Mouse (Mus musculus): ENCODE measurements around the gene Nfkb1. TPM values are rescaled to one million over a fixed set of nuclear protein-coding genes. Genes with fewer than 3 reads are reported as not detected.

Nfkb1 gene
- polyA plus RNA-seq, 1 experiment, result 15.7 TPM

GRCm38 (mm10) chr3:135635646-135636434 lies 55.5 kb downstream of the Nfkb1 start:
- Histone ChIP-seq H3K27ac (replicated peaks; ENCODE audit: low read depth, low read length) (no peak overlapping the region), H3K4me1 (ENCODE audit: control insufficient read depth, insufficient read depth, insufficient read length, low read length) (no peaks in the 10 kb centered on the region; the same call in 1 of the 2 replicates), H3K4me3 (ENCODE audit: insufficient read depth, low read depth, low read length) (no peak overlapping the region)

- Histone ChIP-seq H3K4me3 (ENCODE audit: insufficient read depth, low read depth, low read length) (no peak overlapping the region), H3K4me1 (ENCODE audit: control insufficient read depth, insufficient read depth, insufficient read length, low read length) (no peaks in the 10 kb centered on the region), H3K27ac (replicated peaks; ENCODE audit: low read depth, low read length) (no peak overlapping the region)
These were observed 56.3 kb downstream of the Nfkb1 start for GRCm38 (mm10) chr3:135635030-135635429.

GRCm38 (mm10) chr3:135634275-135634674 lies 57.1 kb downstream of the Nfkb1 start:
- no peak overlapping the region for H3K4me3 ChIP-seq (ENCODE audit: insufficient read depth, low read depth, low read length)
- H3K4me1 ChIP-seq (ENCODE audit: control insufficient read depth, insufficient read depth, insufficient read length, low read length), result no peaks in the 10 kb centered on the region
- no peak overlapping the region for H3K27ac ChIP-seq (replicated peaks; ENCODE audit: low read depth, low read length)

GRCm38 (mm10) chr3:135631856-135632255 lies 59.5 kb downstream of the Nfkb1 start:
- 0 out of 2 replicates have a peak, but pooled peaks cover 2% of the 10 kb centered on the region for H3K4me1 ChIP-seq (ENCODE audit: control insufficient read depth, insufficient read depth, insufficient read length, low read length)
- no peak overlapping the region for H3K27ac ChIP-seq (replicated peaks; ENCODE audit: low read depth, low read length)
- no peak overlapping the region for H3K4me3 ChIP-seq (ENCODE audit: insufficient read depth, low read depth, low read length)

- 0 out of 2 replicates have a peak, but pooled peaks cover 2% of the 10 kb centered on the region for H3K4me1 ChIP-seq (ENCODE audit: control insufficient read depth, insufficient read depth, insufficient read length, low read length)
- no peak overlapping the region for H3K4me3 ChIP-seq (ENCODE audit: insufficient read depth, low read depth, low read length)
These were observed 60.3 kb downstream of the Nfkb1 start for GRCm38 (mm10) chr3:135631096-135631457.

GRCm38 (mm10) chr3:135630430-135631095 lies 60.8 kb downstream of the Nfkb1 start:
- Histone ChIP-seq H3K4me1 (ENCODE audit: control insufficient read depth, insufficient read depth, insufficient read length, low read length) (0 out of 2 replicates have a peak, but pooled peaks cover 2% of the 10 kb centered on the region), H3K4me3 (ENCODE audit: insufficient read depth, low read depth, low read length) (no peak overlapping the region), H3K27ac (replicated peaks; ENCODE audit: low read depth, low read length) (no peak overlapping the region)

More at GRCm38 (mm10) chr3:135631096-135631457, 60.3 kb downstream of the Nfkb1 start:
- H3K27ac ChIP-seq (replicated peaks; ENCODE audit: low read depth, low read length), result no peak overlapping the region

GRCm38 (mm10) chr3:135629830-135630355 lies 61.5 kb downstream of the Nfkb1 start:
- H3K4me3 ChIP-seq (ENCODE audit: insufficient read depth, low read depth, low read length), result no peak overlapping the region
- 0 out of 2 replicates have a peak, but pooled peaks cover 2% of the 10 kb centered on the region for H3K4me1 ChIP-seq (ENCODE audit: control insufficient read depth, insufficient read depth, insufficient read length, low read length)
- no peak overlapping the region for H3K27ac ChIP-seq (replicated peaks; ENCODE audit: low read depth, low read length)

- Histone ChIP-seq H3K4me3 (ENCODE audit: insufficient read depth, low read depth, low read length) (no peak overlapping the region), H3K4me1 (ENCODE audit: control insufficient read depth, insufficient read depth, insufficient read length, low read length) (0 out of 2 replicates have a peak, but pooled peaks cover 2% of the 10 kb centered on the region), H3K27ac (replicated peaks; ENCODE audit: low read depth, low read length) (no peak overlapping the region)
These were observed 62.6 kb downstream of the Nfkb1 start for GRCm38 (mm10) chr3:135628706-135629169.

- Histone ChIP-seq H3K27ac (replicated peaks; ENCODE audit: low read depth, low read length) (no peak overlapping the region), H3K4me1 (ENCODE audit: control insufficient read depth, insufficient read depth, insufficient read length, low read length) (0 out of 2 replicates have a peak, but pooled peaks cover 2% of the 10 kb centered on the region)
These were observed 63.2 kb downstream of the Nfkb1 start for GRCm38 (mm10) chr3:135628000-135628705.

GRCm38 (mm10) chr3:135625290-135625689 lies 66.1 kb downstream of the Nfkb1 start:
- H3K27ac ChIP-seq (replicated peaks; ENCODE audit: low read depth, low read length), result no peak overlapping the region
- H3K4me1 ChIP-seq (ENCODE audit: control insufficient read depth, insufficient read depth, insufficient read length, low read length), result 0 out of 2 replicates have a peak, but pooled peaks cover 2% of the 10 kb centered on the region
- no peak overlapping the region for H3K4me3 ChIP-seq (ENCODE audit: insufficient read depth, low read depth, low read length)

More at GRCm38 (mm10) chr3:135628000-135628705, 63.2 kb downstream of the Nfkb1 start:
- no peak overlapping the region for H3K4me3 ChIP-seq (ENCODE audit: insufficient read depth, low read depth, low read length)

- Histone ChIP-seq H3K27ac (replicated peaks; ENCODE audit: low read depth, low read length) (no peak overlapping the region), H3K4me1 (ENCODE audit: control insufficient read depth, insufficient read depth, insufficient read length, low read length) (no peaks in the 10 kb centered on the region), H3K4me3 (ENCODE audit: insufficient read depth, low read depth, low read length) (no peak overlapping the region)
These were observed 74.6 kb downstream of the Nfkb1 start for GRCm38 (mm10) chr3:135616730-135617129.

- H3K27ac ChIP-seq (replicated peaks; ENCODE audit: low read depth, low read length), result no peak overlapping the region
- no peaks in the 10 kb centered on the region for H3K4me1 ChIP-seq (ENCODE audit: control insufficient read depth, insufficient read depth, insufficient read length, low read length)
- no peak overlapping the region for H3K4me3 ChIP-seq (ENCODE audit: insufficient read depth, low read depth, low read length)
These were observed 77.0 kb downstream of the Nfkb1 start for GRCm38 (mm10) chr3:135614376-135614775.

GRCm38 (mm10) chr3:135610221-135610620 lies 81.1 kb downstream of the Nfkb1 start:
- H3K4me3 ChIP-seq (ENCODE audit: insufficient read depth, low read depth, low read length), result no peak overlapping the region
- H3K27ac ChIP-seq (replicated peaks; ENCODE audit: low read depth, low read length), result no peak overlapping the region
- H3K4me1 ChIP-seq (ENCODE audit: control insufficient read depth, insufficient read depth, insufficient read length, low read length), result 0 out of 2 replicates have a peak, but pooled peaks cover 2% of the 10 kb centered on the region

- Histone ChIP-seq H3K27ac (replicated peaks; ENCODE audit: low read depth, low read length) (peak overlapping the region; percentile 84), H3K4me3 (ENCODE audit: insufficient read depth, low read depth, low read length) (peak overlapping the region; percentile 71), H3K4me1 (ENCODE audit: control insufficient read depth, insufficient read depth, insufficient read length, low read length) (0 out of 2 replicates have a peak, but pooled peaks cover 2% of the 10 kb centered on the region)
These were observed 83.5 kb downstream of the Nfkb1 start for GRCm38 (mm10) chr3:135607660-135608473.

Measured in brown adipose tissue, adult 24 weeks (tissue).